Mouse (Mus musculus): ENCODE results near the gene Lama4.

Gene Lama4

DNA sequence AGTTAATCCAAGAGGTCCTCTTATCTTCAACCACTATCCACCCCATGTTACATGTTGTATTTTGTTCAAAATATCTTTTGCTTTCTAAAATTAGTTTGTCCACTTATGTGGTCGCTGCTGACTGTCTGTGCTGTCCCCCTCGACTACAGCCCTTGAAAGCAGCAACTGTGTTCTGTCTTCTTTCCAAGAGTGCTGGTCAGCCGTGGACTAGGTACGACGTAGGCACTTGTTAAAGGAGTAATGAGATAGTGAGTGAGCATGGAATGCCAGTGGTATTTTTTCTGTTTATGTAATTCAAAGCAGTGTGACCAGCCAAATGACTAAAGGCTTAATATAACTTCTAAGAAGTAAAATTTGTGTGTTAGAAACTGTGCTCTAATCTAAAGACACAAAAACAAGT, 90.7 kb downstream of the Lama4 start:
- WGBS, result 79% methylated on average over 5 of the region's 5 CpGs

DNA sequence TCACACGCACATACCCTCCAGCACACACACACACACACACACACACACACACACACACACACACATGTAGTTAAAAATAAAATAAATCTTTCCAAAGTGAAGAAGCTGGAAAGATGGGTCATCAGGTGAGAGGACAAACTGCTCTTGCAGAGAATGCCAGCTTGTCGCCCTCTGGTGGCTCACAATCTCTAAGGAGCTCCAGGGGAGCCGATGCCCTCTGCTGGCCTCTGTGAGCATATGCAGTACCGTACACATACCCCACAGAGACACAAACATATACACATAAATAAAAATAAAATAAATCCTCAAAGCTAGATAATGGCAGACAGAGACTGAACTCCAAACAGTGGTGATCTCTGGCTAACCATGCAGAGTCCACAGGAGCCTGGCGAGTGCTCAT, 99.4 kb downstream of the Lama4 start:
- 90% methylated on average over 5 of the region's 5 CpGs for WGBS

DNA sequence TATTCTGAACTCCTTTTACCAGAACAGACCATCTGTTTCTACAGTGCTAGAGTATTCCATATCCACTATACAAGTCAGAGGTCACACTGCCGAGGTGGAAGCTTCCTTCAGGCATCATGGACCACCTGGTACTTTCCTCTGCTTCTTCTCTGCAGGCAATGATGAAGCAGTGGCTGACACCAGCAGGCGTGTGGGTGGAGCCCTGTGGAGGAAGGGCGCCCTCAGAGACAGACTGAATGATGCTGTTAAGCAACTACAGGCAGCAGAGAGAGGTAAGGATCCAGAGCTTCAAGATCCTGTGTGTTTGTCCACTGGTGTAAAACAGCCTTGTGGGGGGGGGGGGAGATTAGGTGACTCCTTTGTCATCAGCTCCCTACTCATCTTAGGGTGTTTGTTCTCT, 100.1 kb downstream of the Lama4 start:
- WGBS, result 56% methylated on average over 3 of the region's 3 CpGs

DNA sequence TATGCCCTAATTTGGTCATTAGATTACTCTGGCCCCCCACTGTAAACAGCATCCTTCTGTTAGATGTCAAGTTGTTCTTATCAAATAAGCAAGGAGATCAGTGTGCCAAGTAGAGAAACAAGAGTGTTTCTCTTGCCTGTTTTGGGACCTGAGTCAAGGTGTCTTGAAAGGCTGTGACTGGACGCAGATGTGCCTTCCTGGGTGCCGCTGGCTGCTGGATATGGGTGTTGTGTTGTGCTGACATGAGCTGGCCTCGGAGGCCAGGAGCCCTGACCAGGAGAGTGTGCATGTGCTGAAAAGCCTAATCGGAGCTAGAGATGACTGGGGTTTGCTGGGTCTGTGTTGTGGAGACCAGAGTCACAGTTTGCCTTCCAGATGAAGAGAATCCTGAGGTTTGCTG, 100.7 kb downstream of the Lama4 start:
- WGBS, result 92% methylated on average over 4 of the region's 4 CpGs

DNA sequence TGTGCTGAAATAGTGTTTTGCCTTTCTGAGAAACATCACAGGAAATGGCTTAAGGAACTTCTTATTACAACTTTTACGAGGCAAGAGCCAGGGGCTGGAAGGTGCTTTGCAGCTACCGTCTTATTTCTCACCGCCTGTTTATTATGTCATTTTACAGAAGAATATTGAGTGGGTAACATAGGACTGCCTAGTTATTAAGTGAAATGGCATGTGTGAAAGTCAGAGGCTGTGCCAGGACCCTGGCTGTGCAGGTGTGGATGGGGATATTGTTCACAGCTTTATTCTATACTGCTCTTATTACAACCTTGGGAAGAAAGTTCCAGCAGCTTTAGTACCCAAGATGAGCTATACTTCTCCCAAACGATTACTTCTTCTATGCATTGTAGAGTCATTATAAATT, 106.7 kb downstream of the Lama4 start:
- WGBS, result 87% methylated on average over 4 of the region's 4 CpGs

DNA sequence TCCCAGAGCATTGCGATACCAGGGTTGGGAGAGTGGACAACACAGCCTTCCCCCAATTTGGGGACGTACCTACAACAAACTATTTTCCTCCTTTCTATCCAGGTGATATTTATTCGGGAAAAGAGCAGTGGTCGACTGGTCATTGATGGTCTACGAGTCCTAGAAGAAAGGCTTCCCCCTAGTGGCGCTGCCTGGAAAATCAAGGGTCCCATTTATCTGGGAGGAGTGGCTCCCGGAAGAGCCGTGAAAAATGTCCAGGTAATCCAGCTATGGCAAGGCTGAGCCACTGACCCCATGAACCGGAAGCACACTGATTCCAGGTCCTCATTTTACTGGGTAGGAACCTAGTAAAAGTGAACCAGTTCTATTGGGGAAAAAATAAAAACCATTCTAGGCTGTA, 131.7 kb downstream of the Lama4 start:
- WGBS, result 73% methylated on average over 9 of the region's 9 CpGs

DNA sequence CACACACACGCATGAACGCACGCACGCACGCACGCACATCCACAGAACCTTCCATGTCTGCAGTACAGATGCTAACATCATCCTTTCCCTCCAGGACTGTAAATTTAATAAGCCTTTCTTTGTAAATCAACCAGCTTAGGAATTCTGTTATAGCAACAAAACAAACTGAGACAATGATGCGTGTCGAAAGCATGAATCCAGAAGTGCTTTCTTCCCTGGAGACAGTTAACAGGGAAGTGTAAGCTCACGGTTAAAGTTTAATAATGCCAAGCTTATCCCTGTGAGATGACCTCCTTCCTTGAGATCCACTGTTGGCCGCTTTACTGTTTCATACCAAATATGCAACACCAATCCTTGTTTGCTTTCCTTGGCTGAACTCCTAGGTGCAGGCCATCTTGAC, 133.4 kb downstream of the Lama4 start:
- WGBS, result 94% methylated on average over 10 of the region's 10 CpGs

DNA sequence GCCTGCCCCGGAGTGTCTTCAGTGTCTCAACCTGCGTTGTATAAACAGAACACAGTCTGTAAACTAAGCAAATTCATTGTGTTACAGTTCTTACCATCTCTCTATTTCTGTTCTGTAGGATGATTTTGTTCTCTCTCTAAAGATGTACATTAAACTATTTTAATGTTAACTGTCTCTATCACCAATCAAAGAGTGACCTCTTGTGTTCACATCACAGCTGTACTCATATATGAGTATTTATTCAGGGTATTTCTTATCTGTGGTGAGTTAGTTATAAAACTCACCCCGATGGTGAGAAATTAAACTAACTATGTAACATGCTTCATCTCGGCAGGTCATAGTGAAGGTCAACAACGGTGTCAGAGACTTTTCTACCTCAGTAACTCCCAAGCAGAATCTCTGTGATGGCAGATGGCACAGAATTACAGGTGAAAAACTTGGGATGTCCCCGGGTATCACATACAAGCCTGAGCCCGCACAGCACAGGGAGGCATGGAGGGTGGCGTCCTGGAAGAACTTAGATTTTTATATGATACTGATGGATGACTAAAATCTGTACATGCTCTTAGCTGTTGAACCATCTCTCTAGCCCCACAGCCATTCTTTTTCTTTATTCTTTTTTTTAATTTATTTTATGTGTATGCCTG, 139.6 kb downstream of the Lama4 start:
- 92% methylated on average over 8 of the region's 8 CpGs for WGBS

DNA sequence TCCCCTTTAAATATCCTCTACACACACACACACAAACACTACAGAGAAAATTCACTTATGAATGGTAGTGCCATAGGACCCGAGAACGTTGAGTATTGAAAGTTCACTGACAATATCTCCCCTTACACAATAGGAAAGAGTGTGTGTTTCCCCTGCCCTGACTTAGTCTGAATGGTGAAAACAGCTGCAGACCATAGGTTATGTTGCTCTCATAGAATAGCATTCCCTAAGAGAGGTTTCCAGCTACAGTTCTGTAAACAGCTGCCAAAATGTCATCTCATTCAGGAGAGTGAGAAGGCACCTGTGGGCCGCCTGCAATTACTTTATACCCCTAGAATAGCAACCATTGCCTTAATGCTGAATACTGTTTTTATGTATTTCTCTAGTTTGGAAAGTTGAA, 141.1 kb downstream of the Lama4 start:
- WGBS, result 75% methylated on average over 3 of the region's 3 CpGs

DNA sequence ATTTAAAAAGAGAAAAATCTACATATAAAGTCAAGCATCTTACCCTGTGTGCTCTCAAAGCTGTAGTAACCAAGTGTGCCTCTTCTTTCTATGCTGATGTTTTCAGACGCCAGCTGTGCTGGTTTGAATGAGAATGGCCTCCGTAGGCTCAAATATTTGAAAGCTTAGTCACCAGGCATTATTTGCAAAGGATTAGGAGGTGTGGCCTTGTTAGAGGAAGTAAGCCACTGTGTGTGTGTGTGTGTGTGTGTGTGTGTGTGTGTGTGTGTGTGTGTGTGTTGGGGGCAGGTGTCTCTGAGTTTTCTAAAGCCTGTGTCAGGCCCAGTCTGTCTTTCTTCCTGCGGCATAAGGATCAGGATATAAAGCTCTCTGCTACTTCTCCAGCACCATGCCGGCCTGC, 141.6 kb downstream of the Lama4 start:
- 74% methylated on average over 4 of the region's 4 CpGs for WGBS

DNA sequence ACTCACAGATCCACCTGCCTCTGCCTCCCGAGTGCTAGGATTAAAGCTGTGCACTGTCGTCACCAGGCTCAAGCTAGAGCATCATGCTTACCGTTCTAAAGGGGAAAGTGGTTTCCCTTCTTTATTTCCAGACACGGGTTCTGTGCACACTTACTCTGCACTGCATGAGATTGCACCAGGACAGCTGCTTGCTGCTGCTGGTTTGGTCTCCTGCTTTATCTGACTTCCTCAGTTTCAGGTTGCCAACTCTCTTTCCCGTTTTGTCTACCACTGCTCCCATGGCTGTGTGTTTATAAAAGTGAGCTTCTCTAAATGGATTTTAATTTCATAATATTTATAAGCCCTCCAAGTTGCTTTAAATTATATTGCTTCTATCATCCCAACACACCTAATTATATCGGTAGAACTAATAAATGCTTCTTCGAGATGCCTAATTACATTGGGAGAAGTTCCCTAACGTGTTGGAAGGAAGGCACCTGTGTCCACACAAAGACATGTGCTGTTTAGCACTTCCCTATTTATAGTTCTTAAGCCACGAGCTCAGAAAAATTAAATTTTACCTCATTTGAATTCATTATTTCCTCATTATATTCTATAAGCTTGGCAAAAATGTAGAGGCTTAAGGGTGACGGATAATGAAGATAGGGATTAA, 143.6 kb downstream of the Lama4 start:
- 72% methylated on average over 10 of the region's 10 CpGs for WGBS

DNA sequence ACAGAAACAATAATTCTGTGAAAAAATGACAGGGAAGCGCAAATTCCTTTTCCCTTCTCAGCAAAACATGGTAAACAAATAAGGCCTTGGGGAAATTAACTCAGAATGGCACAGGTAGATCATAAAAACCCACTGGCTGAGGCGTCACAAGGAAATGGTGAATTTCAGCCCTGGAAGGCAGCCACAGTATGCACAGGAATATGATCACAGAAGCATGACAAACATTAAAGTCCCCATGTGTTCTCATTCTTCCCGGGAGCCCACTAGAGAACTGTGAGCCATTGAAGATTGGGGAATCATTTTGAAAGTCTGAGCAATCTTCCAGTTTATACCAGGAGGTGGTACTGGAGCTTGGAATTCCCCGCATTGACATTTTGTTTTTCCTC, 144.2 kb downstream of the Lama4 start:
- 75% methylated on average over 4 of the region's 4 CpGs for WGBS

DNA sequence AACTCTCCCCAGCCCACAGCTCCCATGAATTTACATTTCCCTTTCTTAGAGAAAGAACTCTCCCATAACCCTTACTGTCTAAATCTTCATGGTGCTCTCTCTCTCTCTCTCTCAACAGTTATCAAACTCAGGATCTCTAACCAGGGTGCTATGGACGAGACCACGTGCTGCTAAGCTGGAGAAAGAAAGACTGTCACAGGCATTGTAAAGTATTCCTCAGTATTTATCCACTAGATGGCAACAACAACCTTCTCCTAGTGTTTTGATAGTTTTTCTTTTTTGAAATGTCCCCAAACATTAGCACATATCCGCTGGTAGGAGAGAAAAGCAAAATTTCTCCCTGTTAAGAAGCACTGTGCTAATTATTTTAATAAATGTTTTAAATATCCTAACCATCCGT, 156.1 kb downstream of the Lama4 start:
- 27% methylated on average over 4 of the region's 4 CpGs for WGBS

DNA sequence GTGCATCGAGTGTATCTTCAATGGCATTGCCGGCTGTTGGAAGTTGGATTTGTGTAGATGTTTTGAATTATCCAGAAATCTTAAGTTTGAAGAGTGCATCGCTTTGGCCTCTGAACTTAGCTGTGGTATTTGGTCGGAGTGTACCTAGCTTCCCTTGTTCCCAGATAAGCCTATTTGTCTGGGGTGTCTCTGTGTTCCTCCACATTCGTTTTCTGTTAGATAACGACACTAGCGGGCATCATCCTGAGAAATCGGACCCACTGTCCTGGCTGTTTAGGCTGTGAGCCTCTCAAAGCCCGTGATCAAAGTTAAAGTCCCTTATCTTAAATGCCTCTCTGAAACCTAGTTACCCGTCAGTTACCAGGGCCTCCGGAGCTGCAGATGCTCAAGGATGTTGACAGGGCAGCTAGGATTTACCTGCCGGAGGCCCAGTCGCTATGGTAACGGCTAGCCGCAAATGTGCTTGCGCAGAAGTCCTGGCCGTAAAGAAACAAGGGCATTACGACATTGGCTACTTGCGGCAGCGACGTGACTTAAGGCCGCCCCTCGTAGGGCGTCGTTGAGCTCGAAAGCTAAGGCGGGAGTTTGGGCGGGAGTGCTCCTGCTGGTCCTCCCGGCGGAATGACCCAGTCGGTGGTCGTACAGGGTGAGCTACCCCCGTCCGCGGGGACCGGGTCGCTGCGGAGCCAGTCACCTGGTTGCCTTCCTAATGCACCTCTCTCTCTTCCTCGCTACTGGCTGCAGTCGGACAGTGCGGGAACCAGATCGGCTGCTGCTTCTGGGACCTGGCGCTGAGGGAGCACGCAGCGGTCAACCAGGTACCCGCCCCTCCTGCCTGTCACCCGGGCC, 168.4 kb downstream of the Lama4 start, which contains the start of the genes Fam229b and Tube1:
Fam229b (minus strand) TSS at position 453 of the 849 bp plus-strand sequence.
Tube1 (plus strand) TSS at position 515 of the 849 bp plus-strand sequence.
- WGBS, result 3% methylated on average over 47 of the region's 47 CpGs

DNA sequence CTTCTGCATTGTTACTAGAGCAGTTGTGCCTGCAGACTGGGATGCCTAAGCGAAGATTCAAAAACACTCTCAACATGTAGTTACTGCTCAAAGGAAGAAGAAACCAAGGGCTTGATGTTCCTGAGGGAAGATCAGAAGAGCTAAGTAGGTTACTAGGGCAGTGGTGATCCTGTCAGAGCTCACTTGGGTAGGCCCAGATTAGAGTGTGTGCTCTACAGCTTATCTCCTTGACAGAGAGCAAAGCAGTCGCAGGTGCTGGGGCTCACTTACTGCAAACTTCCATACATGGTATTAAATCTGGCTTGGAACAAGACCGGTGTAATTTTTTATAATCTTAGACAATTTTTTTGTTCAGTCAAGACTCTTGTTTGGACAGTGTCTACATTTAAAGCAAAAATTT, 172.5 kb downstream of the Lama4 start:
- WGBS, result 91% methylated on average over 3 of the region's 3 CpGs

DNA sequence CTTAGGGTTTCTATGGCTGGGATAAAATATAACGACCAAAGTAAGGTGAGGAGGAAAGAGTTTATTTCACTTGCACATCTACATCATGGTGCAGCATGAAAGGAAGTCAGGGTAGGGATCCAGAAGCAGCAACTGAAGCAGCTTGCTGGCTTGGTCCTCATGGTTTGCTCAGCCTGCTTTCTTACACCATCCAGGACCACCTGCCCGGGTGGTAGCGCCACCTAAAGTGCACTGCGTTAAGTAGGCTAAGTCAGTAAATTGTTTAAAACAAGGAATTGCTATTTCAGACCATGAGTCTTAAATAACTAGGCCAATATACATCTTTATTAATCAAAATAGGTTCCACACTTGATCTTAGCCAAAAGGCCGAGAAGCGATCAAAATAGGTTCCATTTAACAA, 173.4 kb downstream of the Lama4 start:
- 85% methylated on average over 6 of the region's 6 CpGs for WGBS

DNA sequence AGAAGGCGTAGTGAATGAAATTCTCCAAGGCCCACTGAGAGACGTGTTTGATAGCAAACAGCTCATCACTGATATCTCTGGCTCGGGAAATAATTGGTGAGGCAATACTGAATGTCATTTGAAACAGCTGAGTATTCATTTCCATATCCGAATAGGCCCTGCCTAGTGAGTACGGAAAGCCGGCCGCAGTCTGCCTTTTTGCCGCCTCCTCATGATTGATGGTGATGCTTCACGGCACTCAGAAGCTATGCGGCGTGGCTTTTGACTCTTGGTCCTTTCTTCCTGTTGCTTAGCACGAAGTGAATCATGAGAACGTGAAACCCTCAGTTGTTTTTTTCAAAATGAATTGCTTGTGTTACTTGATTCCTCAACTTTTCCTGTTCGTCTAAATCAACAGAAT, 175.5 kb downstream of the Lama4 start:
- 95% methylated on average over 14 of the region's 14 CpGs for WGBS

DNA sequence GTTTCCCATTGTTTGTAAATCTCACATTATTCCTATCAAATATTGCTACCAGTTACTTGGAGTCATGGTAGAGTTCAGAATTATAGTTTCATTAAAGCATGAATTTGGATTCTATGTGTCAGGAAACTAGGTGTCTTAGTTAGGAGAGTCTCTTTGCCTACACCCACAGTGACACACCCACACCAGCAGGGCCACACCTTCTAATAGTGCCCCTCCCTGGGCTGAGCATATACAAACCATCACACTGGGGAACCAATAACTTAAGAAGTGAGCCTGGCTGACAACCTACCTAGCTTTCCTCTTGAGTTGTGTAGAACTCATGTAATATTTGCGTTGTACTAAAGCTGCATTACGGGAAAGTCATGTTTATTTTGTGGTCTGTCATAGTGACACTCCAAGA, 176.1 kb downstream of the Lama4 start:
- 96% methylated on average over 2 of the region's 2 CpGs for WGBS

DNA sequence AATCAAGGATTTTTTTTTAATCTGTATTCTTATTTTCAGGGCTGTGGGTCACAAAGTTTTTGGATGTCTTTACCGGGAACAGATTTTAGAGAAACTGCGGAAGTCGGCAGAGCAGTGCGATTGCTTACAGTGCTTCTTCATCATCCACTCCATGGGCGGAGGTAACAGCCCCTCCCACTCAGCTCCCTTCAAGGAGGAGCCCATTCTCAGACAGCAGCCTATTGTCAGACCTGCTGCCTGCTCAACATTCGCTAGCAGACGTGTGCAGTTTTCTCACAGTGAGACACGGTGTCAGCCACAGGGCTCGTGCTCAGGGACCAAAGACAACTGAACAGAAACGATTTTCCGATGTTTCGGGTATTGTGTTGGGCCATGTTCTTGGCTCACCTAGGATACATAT, 176.9 kb downstream of the Lama4 start:
- 88% methylated on average over 12 of the region's 12 CpGs for WGBS

DNA sequence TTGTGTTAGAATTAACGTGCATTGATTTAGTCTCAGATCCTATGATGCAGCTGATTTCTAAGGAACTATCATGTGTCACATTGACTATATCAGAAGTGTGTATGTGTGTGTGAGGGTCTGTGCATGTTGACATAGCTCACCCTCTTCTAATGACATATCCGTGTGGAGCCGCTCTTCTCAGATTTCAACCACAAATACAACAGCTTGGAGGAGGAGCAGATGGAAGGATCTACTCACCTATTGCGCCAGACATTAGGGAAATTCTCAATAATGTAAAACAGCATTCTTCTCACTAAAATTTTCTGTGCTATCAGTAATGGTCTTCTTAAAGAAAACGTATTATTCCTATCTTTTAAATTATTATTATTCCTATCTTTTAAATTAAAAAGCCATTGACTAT, 191.4 kb downstream of the Lama4 start:
- WGBS, result 95% methylated on average over 5 of the region's 5 CpGs

DNA sequence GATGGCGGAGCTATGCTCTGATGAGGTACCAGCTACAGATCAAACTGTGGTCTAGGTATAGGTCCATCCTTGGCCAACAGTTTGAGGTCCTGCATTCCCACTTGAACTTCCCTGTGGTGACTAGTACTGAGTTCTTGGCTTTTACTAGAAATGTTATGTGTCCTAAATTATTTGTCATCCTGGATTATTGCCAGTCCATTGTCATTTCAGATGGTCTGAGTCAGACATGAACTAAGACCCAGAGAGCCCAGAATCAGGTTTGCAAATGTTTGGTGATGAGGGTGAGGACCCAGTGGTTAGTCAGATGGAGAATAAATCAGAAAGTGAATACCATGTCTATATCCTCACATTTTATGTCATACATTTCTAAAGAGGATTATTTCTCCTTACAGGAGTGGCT, 192.0 kb downstream of the Lama4 start:
- WGBS, result 95% methylated on average over 1 of the region's 1 CpGs

DNA sequence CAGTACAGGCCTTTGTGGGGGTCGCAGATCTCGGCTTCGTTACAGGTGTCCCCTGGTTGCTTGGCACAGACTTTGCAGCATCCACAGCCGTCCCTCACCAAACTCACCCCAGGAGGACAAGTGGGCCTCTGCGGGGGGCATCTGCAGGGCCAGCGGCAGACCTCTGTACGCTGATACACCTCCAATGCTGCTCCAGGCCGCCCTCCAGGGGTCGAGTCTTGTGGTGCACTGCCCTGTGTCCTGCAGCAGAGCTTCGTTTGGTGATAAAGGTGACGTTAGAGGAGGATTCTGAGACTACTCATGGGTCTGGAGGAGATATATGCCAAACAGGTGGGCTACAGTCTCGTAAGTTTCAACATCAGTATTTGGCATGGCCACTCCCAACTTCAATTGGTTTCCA, 193.0 kb downstream of the Lama4 start:
- WGBS, result 72% methylated on average over 12 of the region's 12 CpGs
